Mouse (Mus musculus) forebrain, embryonic 16.5 days (tissue): ENCODE data around the gene Unk. TPM values are rescaled to one million over a fixed set of nuclear protein-coding genes. Genes with fewer than 3 reads are reported as not detected.

ENCODE experiments used
- polyA plus RNA-seq: library from polyadenylated mRNA; unstranded; fragments of >200 nt; fragmentation: Nextera tagmentation; extraction: Ambion mirVana; gene quantifications from 2 replicates; pipeline ENCODE4 v1.2.1, GENCODE M21; 2015

The Unk gene
- polyA plus RNA-seq, 1 experiment from 2014 or later: 42.1 TPM

Other genes starting within 250 kb of the Unk start
- 9.1 and 11.2 TPM in 2 replicates for gene Caskin2, start 216.7 kb upstream of the Unk start, polyA plus RNA-seq
- 25.8 and 28.3 TPM in 2 replicates for gene Tsen54, start 215.6 kb upstream of the Unk start, polyA plus RNA-seq
- gene Llgl2, start 206.3 kb upstream of the Unk start, polyA plus RNA-seq: 1.3 and 2.0 TPM in 2 replicates
- 0.18 TPM in 1 of 2 replicates, not detected in the other for gene Myo15b, start 171.9 kb upstream of the Unk start, polyA plus RNA-seq
- gene Smim5, start 130.4 kb upstream of the Unk start, polyA plus RNA-seq: 1.2 and 1.8 TPM in 2 replicates
- gene Smim6, start 118.3 kb upstream of the Unk start, polyA plus RNA-seq: 0.93 and 0.95 TPM in 2 replicates
- gene Sap30bp, start 97.0 kb upstream of the Unk start, polyA plus RNA-seq: 56.2 and 60.7 TPM in 2 replicates
- 25.6 and 26.0 TPM in 2 replicates for gene Recql5, start 96.8 kb upstream of the Unk start, polyA plus RNA-seq
- 0.67 and 0.80 TPM in 2 replicates for gene Itgb4, start 55.6 kb upstream of the Unk start, polyA plus RNA-seq
- gene Galk1, start 17.6 kb upstream of the Unk start, polyA plus RNA-seq: 61.3 and 64.2 TPM in 2 replicates
- 2,318 and 2,532 TPM in 2 replicates for gene H3f3b, start 2.4 kb upstream of the Unk start, polyA plus RNA-seq
- 0.60 and 0.62 TPM in 2 replicates for gene Unc13d, start 47.6 kb downstream of the Unk start, polyA plus RNA-seq
- gene Wbp2, start 56.7 kb downstream of the Unk start, polyA plus RNA-seq: 162 and 163 TPM in 2 replicates
- gene Trim47, start 96.9 kb downstream of the Unk start, polyA plus RNA-seq: 6.6 and 8.7 TPM in 2 replicates
- gene Trim65, start 100.8 kb downstream of the Unk start, polyA plus RNA-seq: 2.0 TPM in 2 replicates
- gene Mrpl38, start 108.5 kb downstream of the Unk start, polyA plus RNA-seq: 65.3 and 75.2 TPM in 2 replicates
- 77.4 and 87.4 TPM in 2 replicates for gene Fbf1, start 137.8 kb downstream of the Unk start, polyA plus RNA-seq
- gene Ten1, start 168.5 kb downstream of the Unk start, polyA plus RNA-seq: 69.9 and 92.8 TPM in 2 replicates
- 62.8 and 63.3 TPM in 2 replicates for gene Acox1, start 168.7 kb downstream of the Unk start, polyA plus RNA-seq
- gene Evpl, start 207.8 kb downstream of the Unk start, polyA plus RNA-seq: 0.32 and 0.39 TPM in 2 replicates
- gene Srp68, start 243.9 kb downstream of the Unk start, polyA plus RNA-seq: 64.1 and 72.0 TPM in 2 replicates